Mouse (Mus musculus) lung, postnatal 14 days (tissue): ENCODE measurements around the gene Ccl22.

ENCODE experiments used
- DNase-seq: peaks from one replicate; pipeline ENCODE4 v3.0.0; 2021

Ccl22 gene

GRCm38 (mm10) chr8:94779534-94780294 lies 34.3 kb downstream of the Ccl22 start:
- no peak for DNase-seq

DNA sequence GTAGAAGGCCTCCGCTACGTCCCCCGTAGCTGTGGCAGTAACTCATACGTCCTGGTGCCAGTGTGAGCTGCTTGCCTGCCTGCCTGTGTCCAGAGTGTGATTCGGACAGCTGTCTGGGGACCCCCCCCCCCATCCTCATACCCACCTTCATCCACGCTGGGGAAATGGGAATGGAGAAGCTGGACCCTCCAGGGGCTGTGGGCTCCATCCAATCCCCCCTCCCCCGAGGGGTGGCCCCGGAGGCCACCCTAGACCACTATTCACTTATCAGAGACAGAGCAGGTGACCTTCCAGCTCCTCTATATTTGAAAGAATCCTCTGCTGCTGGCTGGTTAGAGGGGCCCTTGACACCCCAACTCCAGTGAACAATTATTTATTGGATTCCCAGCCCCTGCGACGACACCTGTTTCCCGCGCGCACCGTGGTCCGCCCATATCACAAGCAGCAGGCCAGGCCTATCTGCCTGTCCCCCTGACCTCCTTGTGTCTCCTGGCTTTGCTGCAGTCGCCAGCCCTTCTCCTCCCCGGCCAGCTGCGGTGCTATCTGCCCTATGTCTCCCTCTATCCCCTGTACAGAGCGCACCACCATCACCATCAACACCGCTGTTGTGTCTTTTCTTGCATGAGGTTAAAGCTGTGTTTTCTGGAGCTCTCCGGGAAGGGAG lies 35.2 kb downstream of the Ccl22 start:
- DNase-seq: no peak

DNA sequence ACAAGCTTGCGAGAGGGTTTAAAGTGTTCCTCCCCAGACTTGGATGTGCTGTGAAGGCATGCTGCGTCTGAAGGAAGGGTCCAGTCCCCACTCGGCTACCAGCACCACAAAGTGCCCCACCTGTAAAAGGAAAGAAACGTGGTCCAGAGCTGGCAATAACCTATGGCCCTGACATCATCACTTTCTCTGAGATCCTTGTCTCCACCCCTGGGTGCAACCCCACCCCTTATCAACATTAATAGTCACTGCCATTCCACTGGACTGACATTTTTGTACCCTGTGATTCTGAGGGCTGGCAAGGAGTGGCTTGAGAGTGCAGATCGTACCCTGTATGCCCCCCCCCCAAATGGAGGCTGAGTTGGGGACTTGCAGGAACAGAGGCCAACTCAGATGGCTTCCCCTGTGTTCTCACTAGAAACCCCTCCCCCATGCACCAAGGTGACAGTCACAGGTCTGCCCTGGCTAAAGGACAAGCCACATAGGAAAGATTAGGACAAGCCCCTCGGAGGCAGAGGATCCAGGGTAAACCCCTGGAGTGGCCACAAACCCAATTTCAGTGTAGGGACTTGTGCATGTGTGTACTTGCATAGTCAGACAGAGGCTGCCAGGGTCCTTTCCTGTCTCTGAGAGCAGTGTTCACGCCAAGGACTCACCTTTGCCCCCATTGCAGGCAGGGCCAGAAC lies 35.9 kb downstream of the Ccl22 start:
- no peak for DNase-seq

DNA sequence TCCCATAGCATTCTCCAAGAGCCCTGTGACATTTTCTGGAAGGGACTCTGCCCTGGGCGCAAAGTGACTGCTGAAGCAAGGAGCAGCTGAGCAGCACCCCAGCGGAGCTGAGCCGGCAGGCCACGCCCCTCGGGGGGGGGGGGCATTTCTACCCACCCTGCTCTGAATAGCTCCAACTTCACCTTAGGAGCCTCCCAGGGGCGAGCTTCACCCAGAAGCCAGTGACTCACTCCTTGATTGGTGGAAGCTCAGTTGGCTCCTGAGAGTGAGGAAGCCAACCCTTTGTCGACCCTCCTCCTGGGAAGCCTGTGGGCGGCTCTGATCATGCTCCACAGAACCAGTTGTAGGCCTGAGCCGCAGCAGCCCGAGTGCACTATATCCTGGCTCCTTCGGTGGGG lies 36.4 kb downstream of the Ccl22 start:
- DNase-seq: no peak

DNA sequence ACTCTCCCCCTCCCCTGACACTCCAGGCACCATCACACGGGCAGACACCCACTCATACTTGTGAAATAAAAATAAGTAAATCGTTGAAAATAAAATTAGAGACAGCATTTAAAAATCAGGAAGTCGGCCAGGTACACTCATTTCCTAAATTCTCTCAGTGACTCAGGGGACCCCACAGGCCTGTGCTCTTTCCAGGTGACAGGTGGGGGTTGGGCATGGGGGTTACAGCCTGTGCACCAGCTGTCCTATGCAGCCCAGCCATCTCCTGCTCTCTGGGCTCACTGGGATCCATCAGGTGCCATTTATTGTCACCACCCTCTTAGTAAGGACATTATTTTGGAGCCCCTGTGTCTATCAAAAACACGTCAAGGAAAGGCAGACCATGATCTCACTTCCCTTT lies 38.5 kb downstream of the Ccl22 start:
- no peak for DNase-seq

DNA sequence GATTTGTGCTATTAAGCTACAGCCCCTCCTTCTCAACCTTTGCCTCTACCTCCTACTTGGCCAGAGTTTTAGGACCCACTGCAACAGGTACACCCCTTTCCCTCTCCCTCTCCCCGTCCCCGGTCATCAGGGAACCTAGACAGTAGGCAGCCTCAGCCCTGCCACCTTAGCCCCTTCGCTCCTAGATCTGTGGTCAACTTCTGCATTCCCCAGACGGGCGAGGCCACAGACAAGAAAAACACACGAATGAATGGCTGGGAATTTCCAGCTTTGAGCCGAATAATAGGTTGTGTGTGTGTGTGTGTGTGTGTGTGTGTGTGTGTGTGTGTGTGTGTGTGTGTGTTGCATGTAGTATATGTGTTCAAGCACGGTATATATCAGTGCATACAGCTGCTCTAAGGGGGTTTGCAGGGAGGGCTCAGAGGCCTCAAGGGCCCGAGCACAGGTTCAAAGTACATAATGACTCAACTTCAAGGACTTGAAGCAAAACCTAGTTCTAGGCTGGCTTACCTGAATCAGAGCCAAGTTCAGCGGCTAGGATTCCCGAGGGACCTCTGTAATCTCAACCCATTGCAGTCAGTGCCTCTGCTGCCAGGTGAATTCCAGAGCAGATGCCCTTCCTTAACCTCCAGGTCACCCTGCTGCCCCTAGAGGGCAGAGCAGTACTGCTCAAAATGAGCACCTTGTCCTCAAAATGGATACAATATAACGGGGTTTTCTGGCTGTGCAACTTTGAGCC lies 40.0 kb downstream of the Ccl22 start:
- peak; percentile 57 for DNase-seq

DNA sequence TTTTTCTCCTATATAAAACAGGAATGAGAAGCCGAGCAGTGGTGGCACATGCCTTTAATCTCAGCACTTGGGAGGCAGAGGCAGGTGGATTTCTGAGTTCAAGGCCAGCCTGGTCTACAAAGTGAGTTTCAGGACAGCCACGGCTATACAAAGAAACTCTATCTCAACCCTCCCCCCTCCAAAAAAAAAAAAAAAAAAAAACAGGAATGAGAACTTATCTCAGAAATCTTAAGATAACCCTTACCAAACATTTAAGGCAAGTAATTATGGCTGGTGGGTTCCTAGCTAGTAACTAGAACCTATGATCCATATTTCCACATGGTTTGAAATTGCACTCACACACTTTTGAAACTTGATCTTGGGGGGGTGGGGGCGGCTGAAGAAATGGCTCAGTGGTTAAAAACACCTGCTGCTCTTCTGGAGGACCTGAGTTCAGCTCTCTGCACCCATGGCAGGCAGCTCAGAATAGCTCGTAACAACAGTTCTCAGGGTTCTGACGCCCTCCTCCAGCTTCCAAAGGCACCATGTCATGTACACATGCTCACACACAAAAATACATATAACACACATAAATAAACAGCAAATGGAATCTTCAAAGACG lies 40.7 kb downstream of the Ccl22 start:
- no peak for DNase-seq

GRCm38 (mm10) chr8:94787524-94788501 lies 42.4 kb downstream of the Ccl22 start:
- peak; percentile 45 for DNase-seq

- DNase-seq: no peak
These were observed 44.0 kb downstream of the Ccl22 start for GRCm38 (mm10) chr8:94789256-94789955.

- no peak for DNase-seq
These were observed 49.0 kb downstream of the Ccl22 start for GRCm38 (mm10) chr8:94794368-94794767.

DNA sequence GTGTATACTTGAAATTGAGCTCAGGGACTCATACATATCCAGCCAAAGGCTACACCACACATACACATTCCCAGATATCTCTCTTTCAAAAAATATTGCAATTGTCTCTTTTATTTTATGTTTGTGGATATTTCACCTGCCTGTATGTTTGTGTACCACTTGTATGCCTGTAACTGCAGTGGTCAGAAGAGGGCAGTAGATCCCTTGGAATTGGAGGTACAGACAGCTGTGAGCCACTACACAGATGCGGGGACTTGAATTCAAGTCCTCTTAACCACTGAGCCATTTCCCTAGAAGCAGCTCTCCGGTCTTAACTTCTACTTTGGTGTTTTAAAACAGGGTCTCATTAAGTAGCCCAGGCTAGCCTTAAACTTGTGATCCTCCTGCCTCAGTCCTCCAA lies 49.4 kb downstream of the Ccl22 start:
- no peak for DNase-seq

DNA sequence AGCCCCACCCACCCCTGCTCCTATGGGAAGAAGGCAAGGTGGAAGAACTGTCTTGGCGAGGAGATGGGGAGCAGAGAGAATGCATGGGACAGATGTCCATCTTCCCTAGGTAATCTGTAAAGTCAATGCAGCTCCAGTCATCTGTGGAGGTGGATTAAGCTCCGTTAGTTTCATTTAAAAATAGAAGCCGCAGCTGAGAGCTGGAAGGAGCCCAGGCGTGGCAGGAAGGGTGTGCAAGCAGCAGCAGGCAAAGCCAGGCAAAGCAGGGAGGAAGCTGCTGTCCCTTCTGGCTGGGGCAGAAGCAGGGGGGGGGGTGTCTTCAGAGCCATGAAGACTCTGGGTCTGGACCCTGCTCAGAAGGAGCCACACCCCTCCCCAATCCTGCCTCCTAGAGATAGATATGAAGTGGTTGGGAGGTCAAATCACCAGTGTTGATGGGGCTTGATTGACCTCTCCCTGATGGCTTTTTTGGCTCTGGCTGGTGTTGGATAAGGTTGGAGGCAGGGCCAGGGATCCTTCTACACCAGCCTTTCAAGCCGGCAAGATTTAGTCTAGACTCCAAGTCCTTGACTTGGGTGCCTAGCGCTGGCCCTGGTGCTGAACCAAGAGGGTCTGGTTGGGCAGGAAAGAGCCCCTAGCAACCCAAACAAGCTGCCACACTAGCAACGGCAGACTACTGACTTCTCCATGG lies 55.0 kb downstream of the Ccl22 start:
- DNase-seq: no peak
